Mouse (Mus musculus): ENCODE results near the gene Gm21969. TPM values are rescaled to one million over a fixed set of nuclear protein-coding genes. Genes with fewer than 3 reads are reported as not detected.

The Gm21969 gene
- total RNA-seq (2015; ENCODE audit: low replicate concordance) (not detected in 2 replicates), total RNA-seq (2017; ENCODE audit: low replicate concordance) (not detected in 2 replicates)

DNA sequence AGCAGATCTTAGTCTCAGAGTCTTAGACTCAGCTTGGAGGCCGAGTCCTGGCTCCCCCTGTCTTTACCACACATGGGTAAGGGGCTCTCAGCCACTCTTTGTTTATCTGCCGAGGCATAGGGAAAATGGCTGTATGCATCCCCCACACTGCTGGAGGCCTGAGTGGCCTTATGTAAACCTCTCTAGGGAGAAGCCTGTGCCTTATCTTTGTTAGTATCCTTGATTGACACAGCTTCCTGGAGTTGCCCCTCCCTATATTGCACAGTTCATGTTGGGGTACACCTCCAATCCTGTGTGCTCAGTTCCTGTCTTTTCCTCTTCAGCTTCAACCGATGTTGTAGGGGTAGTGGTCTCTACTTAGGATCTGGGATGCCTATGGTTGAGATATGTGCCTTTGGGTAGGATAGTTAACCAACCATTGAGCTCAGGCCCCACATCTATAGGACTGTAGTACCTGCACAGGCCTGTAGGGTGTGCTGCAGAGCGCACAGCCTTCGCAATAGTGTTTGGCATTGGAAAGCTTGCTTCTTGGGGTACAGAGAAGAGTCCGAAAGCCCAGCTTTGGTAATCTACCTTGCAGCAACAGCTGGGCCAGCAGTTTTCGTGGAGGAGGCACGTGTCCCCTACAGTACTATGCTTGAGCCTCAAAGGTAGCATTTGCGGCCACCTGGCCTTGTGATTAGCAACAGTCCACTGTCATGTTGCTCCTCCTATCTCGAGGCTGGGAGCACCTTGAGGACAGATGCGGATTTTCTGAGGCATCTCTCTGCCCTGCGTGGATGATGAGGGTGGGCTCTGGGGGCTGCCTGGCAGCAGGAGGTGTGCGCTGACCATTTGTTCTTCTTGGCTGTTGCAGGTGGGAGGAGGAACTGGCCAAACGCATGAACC is at the start of gene Gm21969:
Gene Gm21969, plus strand, starts transcription at position 830 of the 888 bp plus-strand sequence.
- ATAC-seq (replicated peaks; ENCODE audit: low FRiP score, poor library complexity, severe bottlenecking) = peak; percentile 53

DNA sequence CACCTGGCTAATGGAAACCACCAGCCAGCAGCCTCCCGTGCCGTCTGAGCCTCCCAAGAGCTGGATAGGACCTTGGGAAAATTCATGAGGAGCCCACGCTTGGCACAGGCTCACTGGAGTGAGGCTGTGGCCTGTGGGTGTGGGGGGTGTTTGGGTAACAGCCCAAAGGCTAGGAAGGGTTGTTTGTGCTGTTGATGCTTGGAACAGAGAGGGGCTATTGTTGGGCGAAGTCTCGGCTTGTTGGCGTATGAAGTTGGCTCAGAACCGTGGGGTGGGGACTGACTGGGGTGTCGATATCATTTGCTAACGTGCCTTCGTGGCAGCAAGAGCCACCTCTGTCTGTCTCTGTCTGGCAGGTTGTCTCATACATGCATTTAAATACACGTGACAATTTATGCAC is 47.8 kb upstream of the Gm21969 start:
- no peak for ATAC-seq (replicated peaks; ENCODE audit: low FRiP score, poor library complexity, severe bottlenecking)

DNA sequence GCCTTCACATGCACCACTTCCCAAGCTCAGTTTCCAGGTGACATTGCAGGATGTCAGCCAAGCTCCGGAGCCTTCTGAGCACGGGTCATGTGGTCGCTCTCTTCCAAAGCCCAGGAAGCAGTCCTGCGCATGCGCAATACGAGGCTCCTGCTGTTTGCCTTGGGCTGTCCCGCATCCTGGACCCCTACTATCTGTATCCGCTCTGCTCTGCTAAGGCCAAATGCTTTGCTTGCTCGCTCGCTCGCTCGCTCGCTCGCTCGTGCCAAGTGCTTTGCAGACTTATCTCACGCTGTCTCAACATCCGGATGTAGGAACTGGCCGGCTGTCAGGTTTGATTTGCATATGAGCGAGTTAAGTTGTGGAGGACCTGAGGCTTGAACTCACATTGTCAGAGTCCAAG is 47.0 kb upstream of the Gm21969 start:
- ATAC-seq (replicated peaks; ENCODE audit: low FRiP score, poor library complexity, severe bottlenecking) = no peak

DNA sequence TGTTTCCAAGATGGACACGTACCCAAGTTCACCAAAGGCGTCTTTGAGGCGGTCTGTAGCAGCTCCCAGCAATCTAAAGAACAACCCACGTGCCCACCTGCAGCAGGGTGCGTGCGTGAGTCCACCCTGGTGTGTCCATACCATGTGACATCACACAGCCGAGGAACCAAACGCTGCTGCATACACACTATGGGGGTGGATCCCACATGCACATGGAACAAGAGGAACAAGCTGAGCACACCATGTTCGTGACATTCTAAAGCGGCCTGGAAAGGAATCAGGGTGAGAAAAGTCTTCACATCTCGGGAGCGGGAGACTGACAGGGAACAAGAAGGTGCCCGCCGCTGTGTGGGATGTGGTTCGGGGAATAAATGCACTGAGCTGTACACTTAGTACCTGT is 34.6 kb upstream of the Gm21969 start:
- no peak for ATAC-seq (replicated peaks; ENCODE audit: low FRiP score, poor library complexity, severe bottlenecking)

DNA sequence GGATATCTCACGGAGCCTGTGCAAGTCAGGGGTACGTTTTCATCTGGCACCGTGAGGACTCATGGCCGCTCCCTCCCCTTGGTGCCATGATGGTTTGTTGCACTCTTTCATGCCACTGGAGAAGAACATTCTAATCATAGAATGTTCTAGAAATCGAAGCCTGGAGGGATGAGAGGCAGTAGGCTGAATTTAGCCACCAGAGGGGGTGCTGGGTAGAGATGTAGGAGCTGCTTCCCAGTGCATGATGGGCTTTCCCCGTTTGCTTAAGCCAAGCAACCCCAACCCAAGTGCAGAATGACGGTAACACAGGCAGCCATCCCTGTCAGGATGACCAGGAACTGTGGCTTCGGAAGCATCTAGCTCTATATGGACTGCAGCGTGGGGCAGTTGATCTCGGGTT is 32.2 kb upstream of the Gm21969 start:
- ATAC-seq (replicated peaks; ENCODE audit: low FRiP score, poor library complexity, severe bottlenecking) = no peak

DNA sequence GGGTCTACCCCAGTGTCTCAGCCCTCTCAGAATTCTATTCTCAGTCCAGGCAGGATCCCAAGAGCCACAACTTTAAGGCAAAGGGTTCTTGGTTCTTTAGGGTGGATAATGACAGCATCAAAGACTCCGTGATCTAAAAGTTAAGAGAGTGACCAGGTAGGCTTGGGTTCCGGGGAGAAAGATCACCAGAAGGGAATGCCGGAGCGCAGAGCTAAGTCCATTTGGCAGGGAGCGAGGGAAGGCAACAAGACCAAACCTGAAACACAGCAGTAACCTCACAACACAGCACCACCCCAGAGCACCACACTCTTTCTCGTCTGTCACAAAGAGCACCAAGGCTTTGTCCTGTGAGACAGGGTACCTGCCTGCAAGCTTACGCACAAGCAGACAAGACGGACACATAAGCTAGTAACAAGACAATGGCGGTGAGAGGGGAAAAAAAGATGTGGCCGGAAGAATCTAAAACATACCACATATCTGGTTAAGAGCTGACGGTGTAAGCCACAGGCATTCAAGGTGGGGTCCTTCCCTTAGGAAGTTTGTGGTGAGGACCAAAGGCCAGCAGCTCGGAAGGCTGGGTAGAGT is 30.0 kb upstream of the Gm21969 start:
- ATAC-seq (replicated peaks; ENCODE audit: low FRiP score, poor library complexity, severe bottlenecking) = no peak

DNA sequence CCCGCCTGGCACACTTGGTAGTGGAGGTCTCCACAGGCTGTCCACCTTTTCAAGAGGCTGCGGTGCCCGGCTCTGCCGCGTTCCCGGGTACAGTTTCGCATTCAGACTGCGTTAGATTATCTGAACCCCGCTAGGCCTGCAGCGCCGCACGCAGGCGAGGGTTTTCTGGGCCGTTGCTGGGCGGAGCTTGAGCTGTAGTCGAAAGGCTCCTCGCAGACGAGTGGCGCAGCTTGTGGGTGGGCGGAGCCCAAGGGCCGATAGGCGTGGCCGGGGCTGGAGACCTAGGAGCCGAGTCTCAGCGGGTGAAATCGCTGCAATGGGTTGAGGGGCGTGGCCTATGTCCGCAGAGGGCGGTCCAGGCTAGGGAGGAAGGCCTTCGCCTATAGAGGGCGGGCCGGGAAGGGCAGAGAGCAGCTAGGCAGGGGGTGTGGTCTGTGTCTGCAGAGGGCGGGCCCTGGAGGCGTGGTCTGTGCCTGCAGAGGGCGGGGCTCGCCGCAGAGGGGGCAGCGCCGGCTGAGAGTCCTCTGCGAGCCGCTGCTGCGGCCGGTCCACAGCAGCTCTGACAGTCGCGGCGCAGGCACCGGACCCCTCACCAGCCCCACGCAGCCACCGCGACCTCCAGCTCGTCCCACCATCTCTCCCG is 28.7 kb upstream of the Gm21969 start:
- ATAC-seq (replicated peaks; ENCODE audit: low FRiP score, poor library complexity, severe bottlenecking) = peak; percentile 93

DNA sequence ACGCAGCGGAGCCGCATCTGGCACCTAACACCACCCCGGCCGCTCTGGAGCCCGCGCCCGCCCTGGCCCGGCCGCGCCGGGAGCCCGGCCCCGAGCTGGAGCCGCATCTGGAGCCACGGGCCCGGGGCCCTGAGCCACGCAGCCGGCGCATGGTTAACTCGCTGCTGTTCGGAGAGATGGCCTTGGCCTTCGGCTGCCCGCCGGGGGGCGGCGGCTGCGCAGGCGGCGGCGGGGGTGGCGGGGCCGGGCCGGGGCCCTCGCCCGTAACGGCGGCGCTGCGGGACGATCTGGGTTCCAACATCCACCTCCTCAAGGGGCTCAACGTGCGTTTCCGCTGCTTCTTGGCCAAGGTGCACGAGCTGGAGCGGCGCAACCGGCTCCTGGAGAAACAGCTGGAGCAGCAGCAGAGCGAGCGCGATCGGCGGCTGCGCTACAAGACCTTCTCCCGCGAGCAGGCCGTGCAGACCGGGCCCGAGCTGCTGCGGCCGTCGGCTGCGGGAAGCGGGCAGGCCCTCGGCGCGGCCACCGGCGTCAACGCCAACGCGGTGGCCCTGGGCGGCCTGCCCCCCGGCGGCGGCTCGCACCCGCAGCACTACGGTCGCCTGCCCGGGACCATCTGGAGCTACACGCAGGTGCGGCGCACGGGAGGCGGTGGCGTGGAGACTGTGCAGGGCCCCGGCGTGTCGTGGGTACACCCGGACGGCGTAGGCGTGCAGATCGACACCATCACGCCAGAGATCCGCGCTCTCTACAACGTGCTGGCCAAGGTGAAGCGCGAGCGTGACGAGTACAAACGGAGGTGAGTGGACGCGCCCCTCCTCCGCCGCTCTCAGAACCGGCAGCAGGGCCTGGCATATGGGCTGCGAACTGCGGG is 27.9 kb upstream of the Gm21969 start:
- no peak for ATAC-seq (replicated peaks; ENCODE audit: low FRiP score, poor library complexity, severe bottlenecking)

DNA sequence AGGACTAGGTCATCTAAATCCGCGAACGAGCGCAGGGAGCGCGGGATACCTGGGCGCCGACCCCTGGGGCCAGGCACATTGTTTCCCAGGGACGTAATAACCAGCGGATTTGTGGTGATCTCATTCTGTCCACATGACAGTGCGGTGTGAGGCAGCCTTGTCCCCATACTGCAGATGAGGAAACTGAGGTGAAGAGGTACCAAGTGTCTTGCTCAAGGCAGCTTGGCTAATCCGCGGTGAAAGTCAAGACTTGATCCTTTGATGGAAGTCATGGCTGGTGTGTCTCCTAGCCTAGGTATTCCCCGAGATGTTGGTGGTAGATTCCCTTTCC is 27.3 kb upstream of the Gm21969 start:
- ATAC-seq (replicated peaks; ENCODE audit: low FRiP score, poor library complexity, severe bottlenecking) = no peak

DNA sequence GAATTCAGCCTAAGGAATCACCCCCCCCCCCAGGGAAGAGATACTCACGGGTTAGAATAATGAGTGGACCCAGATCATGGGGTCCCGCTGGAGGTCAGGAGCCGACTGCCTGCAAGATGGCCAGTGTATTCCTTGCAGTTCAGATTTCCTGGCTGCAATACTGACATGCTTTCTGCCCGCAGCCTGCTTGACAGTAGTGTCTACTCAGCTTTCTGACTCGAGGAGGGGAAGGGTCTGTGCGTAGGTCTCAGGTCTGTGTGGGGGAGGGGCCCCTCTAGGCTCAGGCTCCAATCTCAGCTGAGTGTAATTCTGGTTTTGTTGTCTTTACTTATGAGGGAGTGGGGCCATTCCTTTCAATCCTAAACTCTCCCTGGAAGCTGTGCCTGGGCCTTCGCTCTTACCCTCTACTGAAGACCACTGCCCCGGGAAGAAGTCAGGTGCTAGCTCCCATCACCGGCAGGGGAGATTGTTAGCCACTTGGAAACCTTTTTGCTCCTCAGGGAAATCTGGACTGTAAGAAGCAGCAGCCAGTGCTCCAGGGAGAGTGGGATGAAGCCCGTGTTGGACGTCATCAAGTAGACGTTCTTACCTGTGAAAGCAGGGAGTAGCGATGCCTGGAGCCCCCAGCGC is 26.6 kb upstream of the Gm21969 start:
- ATAC-seq (replicated peaks; ENCODE audit: low FRiP score, poor library complexity, severe bottlenecking) = no peak

DNA sequence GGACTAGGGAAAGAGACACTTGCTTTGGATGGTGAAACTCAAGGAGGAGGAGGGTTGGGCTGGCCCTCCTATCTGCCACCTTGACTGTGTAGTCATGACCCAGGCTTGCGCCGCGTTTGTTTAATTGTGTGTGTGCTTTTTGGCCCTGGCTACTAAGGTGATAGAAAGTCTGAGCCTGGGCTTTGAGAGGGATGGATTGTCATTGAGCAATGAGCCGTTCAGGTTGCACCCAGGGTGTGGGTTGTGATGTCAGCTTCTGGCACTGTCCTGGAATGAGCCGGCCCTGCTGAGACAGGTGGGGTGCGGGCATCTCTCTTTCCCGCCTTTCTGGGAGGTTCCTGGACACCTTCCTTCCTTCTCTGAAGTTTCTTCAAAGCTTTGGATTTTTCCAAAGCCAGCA is 26.0 kb upstream of the Gm21969 start:
- no peak for ATAC-seq (replicated peaks; ENCODE audit: low FRiP score, poor library complexity, severe bottlenecking)

DNA sequence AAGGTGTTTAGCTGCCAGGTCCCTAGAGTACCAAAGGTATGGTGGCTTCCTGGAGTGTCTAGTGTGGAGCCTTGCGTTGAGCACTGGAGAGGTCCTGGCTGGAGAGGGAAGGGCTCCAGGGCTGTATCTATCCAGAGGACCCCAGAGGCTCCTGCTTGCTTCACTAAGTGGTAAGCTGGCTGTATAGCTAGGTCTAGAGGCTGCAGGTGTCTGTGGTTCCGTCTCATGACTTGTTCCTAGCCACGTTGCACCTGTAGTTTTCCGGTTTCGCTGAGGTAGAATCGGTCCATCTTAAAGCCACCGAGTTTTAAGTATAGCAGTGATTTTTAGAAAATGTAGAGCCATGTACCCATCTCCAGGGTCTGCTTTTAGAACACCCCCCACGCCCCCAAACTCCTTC is 24.6 kb upstream of the Gm21969 start:
- ATAC-seq (replicated peaks; ENCODE audit: low FRiP score, poor library complexity, severe bottlenecking) = no peak

DNA sequence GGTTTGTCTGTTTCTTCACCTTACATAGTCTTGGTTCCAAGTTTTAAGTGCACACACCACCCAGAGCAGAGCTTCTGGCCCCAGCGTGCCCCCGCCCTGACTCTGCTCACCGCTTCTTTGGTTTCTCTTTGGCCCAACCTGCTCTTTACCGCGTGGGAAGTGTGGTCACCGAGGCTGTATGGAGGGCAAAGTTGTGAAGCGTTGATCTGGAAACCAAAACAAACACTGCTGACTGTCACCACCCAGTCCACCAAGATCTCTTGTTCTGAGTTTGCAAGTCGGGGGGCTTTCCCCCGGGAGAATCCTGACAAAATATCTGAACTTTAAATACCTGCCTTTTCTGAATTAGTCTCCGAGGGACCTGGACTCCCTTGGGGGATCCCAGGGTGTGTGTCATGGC is 24.0 kb upstream of the Gm21969 start:
- no peak for ATAC-seq (replicated peaks; ENCODE audit: low FRiP score, poor library complexity, severe bottlenecking)

DNA sequence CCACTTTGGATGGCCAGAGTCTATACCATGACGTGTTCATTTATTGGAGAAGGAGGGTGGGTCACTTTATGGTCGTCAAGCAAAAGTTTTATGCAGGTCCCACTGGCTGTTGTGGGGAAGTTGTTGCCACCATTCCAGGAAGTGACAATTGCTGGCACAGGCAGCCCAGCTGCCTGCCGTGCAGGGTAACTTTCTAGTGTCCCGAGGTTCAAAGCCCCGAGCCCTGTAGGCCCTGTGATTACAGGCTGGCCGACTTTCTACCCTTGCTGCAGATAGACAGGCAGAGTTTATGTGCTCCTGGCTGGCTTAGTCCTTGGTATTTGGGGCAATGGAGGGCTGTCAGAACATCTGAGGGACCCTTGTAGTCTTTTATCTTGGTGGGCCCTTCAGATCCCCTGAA is 23.5 kb upstream of the Gm21969 start:
- no peak for ATAC-seq (replicated peaks; ENCODE audit: low FRiP score, poor library complexity, severe bottlenecking)

DNA sequence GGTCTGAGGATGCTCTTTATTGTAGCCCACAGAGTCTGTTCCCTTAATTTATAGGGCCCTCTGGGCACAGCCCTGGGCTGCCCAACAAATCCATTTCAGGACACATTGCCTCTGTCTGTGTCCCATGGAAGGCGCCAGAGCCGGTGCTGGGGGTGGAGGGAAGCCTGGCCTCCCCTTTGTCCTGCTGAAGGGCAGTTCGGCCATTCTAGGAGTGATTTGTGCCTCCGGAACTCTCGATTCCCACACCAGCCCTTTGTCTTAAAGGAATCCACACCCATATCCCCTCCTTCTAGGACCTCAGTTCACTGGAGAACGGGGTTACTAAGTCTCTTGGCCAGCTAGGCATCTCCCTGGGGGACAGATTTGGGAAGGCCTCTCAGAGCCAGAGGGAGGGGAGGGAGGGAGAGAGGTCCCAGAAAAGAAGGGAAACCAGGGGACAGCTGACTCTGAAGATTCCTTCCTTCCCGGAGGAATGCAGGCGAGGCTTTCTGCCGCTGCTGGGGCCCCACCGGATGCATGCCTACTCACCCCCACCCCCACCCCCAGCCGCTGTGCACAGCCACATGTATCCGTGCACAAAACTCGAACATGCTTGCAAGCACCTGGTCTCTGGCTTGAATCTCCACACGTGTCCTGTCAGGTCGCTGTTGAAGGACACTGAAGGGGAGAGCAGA is 22.2 kb upstream of the Gm21969 start:
- ATAC-seq (replicated peaks; ENCODE audit: low FRiP score, poor library complexity, severe bottlenecking) = no peak

DNA sequence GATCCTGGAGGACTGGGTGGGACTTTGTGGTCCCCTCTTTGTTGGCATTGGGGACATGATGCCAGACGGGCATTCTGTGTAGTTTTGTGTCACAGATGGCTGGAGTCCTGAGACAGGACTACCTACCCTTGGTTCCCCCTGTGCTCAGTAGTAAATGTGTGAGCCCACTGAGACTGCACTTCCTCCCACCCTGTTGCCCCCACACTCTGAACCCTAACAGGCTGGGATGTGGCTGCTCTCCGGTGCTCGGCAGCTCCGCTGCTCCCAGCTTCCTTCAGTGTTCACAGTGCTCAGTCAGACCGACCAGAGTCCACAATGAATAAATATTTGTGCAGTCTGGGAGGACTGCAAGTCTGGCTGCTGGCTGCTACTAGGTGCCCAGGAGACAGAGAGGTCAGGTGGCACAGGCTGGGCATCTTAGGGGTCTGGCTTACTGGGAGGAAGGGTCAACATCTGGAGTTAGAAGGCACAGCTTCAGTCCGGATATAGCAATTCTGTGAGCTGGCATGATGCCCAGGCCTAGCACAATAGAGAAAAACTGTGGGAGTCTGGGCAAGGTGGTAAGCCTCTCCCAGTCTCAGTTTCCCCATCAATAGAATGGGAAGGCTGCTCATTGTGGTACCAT is 21.4 kb upstream of the Gm21969 start:
- ATAC-seq (replicated peaks; ENCODE audit: low FRiP score, poor library complexity, severe bottlenecking) = no peak

DNA sequence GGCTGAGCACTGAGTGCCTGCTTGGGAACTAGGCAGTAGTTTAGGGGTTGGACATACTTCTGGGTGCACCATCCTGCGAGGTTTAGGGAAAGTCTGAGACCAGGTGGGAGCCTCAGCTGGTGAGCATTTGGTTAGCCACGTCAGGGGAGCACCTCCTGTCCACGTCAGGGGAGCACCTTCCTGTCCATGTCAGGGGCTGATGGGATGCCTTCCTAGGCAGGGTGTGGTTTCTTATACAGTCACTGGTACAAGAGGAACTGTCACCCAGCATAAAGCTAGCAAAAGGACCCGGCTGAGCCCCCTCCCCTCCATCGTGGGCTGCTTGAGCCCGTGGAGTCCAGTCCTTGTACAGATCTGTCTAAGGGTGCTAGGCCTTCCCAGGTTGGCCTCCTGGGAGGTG is 20.6 kb upstream of the Gm21969 start:
- no peak for ATAC-seq (replicated peaks; ENCODE audit: low FRiP score, poor library complexity, severe bottlenecking)

DNA sequence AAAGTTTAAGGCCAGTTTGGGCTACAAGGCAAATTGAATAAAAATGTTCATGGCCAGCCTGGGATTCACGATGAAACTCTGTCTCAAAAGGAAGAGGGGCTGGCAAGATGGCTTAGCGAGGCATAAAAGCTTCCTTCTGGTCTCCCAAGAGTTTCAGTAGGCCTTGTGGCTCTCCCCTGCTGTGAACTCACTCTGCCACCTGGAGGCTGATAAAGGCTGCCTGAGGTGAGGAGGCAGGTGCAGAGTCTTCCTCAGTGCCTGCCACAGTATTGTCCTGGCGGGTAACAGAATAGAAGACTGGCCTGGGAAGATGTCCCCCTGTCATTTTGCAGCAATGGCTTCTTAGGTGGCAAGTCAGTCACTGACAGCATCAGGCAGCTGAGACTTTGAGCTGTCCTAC is 20.1 kb upstream of the Gm21969 start:
- ATAC-seq (replicated peaks; ENCODE audit: low FRiP score, poor library complexity, severe bottlenecking) = no peak
